Mouse (Mus musculus): ENCODE results near the gene Nt5dc3. TPM values are rescaled to one million over a fixed set of nuclear protein-coding genes. Genes with fewer than 3 reads are reported as not detected.

Gene Nt5dc3
- polyA plus RNA-seq, 1 experiment: 8.8 TPM

GRCm38 (mm10) chr10:86789146-86789672, 10.4 kb downstream of the Nt5dc3 start:
- TF ChIP-seq EP300 (IDR thresholded peaks at IDR 0.05; ENCODE audit: insufficient read depth, low read depth, low read length) (no peak), CTCF (IDR thresholded peaks at IDR 0.05; ENCODE audit: low read depth, low read length) (no peak), POLR2A (IDR thresholded peaks at IDR 0.05; ENCODE audit: insufficient read depth, low read length) (no peak)
- H3K9me3 ChIP-seq (replicated peaks; ENCODE audit: control insufficient read depth, insufficient read depth, low read length, poor library complexity, severe bottlenecking): no peaks in the 10 kb centered on the region
- H3K36me3 ChIP-seq (ENCODE audit: control insufficient read depth, insufficient read depth, low read length, poor library complexity, severe bottlenecking): no peaks in the 10 kb centered on the region
- H3K4me1 ChIP-seq (ENCODE audit: control insufficient read depth, insufficient read depth, low read length): peaks cover 9% of the 10 kb centered on the region
- no peak overlapping the region for H3K4me3 ChIP-seq (ENCODE audit: low read depth, low read length)
- no peaks in the 10 kb centered on the region for H3K27me3 ChIP-seq (ENCODE audit: control insufficient read depth, insufficient read depth, low read length, poor library complexity, severe bottlenecking)
- H3K27ac ChIP-seq (ENCODE audit: insufficient read depth, low read length): no peak overlapping the region
- H3K9ac ChIP-seq (ENCODE audit: low read depth, poor library complexity, severe bottlenecking): no peak overlapping the region

DNA sequence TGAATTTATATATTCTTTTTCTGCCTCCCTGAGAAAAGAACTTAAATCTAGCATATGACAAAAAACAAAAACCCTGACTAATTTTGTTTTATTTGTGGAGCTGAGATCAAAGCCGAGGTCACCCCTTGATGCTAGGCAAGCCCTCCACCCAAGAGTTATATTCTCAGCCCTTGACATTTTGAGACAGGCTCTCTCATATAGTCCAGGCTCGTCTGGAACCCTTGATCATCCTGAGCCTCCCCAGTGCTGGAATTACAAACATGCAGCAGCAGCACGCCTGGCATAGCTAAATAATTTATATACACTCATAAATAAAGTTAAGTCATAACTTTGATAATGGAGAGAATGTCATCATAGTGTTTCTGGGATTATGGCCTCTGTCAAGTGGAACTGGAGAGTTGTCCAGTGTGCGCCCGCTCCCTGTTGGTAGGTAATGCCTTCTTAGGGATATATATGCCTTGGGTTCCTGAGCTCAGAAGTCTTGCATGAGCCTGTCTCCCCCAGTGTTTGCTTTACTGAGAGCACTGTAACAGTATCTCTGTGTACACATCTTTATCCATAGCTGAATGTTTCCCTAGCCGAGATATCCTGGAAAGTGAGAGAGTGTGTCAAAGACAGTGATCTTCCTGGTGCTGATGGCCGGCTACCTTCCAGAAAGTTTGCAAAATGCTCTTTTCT, 12.8 kb downstream of the Nt5dc3 start:
- no peak overlapping the region for H3K4me3 ChIP-seq (ENCODE audit: low read depth, low read length)
- no peak overlapping the region for H3K27ac ChIP-seq (ENCODE audit: insufficient read depth, low read length)
- no peaks in the 10 kb centered on the region for H3K9me3 ChIP-seq (replicated peaks; ENCODE audit: control insufficient read depth, insufficient read depth, low read length, poor library complexity, severe bottlenecking)
- peaks cover 7% of the 10 kb centered on the region for H3K4me1 ChIP-seq (ENCODE audit: control insufficient read depth, insufficient read depth, low read length)
- H3K9ac ChIP-seq (ENCODE audit: low read depth, poor library complexity, severe bottlenecking): no peak overlapping the region
- no peaks in the 10 kb centered on the region for H3K36me3 ChIP-seq (ENCODE audit: control insufficient read depth, insufficient read depth, low read length, poor library complexity, severe bottlenecking)
- TF ChIP-seq EP300 (IDR thresholded peaks at IDR 0.05; ENCODE audit: insufficient read depth, low read depth, low read length) (no peak), POLR2A (IDR thresholded peaks at IDR 0.05; ENCODE audit: insufficient read depth, low read length) (no peak), CTCF (IDR thresholded peaks at IDR 0.05; ENCODE audit: low read depth, low read length) (no peak)
- no peaks in the 10 kb centered on the region for H3K27me3 ChIP-seq (ENCODE audit: control insufficient read depth, insufficient read depth, low read length, poor library complexity, severe bottlenecking)

DNA sequence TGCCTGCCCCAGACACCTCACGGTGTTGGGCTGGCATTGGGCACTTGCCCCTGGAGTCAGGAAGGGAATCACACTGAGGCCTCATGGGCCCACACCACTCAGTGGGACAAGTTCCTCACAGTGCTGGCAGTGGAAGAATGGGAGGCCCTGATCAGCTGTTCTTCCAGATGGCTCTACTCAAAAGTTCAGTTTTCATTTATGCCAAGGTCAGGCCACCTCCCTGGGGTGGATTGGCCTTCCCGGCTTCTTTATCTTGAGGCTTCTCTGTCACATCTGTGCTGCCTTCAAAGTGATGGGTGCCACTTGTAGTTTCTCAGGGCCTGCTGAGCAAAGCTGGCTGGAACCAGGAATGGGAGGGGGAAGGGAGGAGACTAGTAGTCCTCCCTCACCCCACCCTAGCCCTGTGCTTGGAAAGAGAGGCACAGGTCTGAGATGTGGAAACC, 14.7 kb downstream of the Nt5dc3 start:
- TF ChIP-seq POLR2A (IDR thresholded peaks at IDR 0.05; ENCODE audit: insufficient read depth, low read length) (no peak), CTCF (IDR thresholded peaks at IDR 0.05; ENCODE audit: low read depth, low read length) (no peak), EP300 (IDR thresholded peaks at IDR 0.05; ENCODE audit: insufficient read depth, low read depth, low read length) (no peak)
- Histone ChIP-seq H3K9ac (ENCODE audit: low read depth, poor library complexity, severe bottlenecking) (no peak overlapping the region), H3K27ac (ENCODE audit: insufficient read depth, low read length) (no peak overlapping the region), H3K27me3 (ENCODE audit: control insufficient read depth, insufficient read depth, low read length, poor library complexity, severe bottlenecking) (no peaks in the 10 kb centered on the region), H3K4me1 (ENCODE audit: control insufficient read depth, insufficient read depth, low read length) (peaks cover 6% of the 10 kb centered on the region), H3K9me3 (replicated peaks; ENCODE audit: control insufficient read depth, insufficient read depth, low read length, poor library complexity, severe bottlenecking) (no peaks in the 10 kb centered on the region), H3K36me3 (ENCODE audit: control insufficient read depth, insufficient read depth, low read length, poor library complexity, severe bottlenecking) (no peaks in the 10 kb centered on the region), H3K4me3 (ENCODE audit: low read depth, low read length) (no peak overlapping the region)

DNA sequence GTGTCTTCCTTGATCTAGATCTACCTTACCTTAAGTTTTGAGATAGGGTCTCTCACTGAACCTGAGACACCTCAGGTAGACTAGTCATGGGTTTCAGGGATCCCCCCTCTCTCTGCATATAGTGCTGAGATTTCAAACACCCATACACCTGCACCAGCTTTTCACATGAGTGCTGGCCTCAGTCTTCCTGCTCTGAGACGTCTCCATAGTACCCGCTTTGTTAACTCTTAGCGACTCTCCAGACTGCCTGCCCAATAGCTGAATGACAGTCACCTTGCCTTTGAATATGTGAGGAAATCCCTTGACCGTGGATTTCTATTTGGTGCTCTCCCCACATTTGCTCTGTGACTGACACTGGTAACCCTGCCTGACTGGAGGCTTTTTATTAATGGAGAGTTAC, 15.4 kb downstream of the Nt5dc3 start:
- no peaks in the 10 kb centered on the region for H3K9me3 ChIP-seq (replicated peaks; ENCODE audit: control insufficient read depth, insufficient read depth, low read length, poor library complexity, severe bottlenecking)
- no peak overlapping the region for H3K4me3 ChIP-seq (ENCODE audit: low read depth, low read length)
- H3K27ac ChIP-seq (ENCODE audit: insufficient read depth, low read length): no peak overlapping the region
- H3K9ac ChIP-seq (ENCODE audit: low read depth, poor library complexity, severe bottlenecking): no peak overlapping the region
- H3K27me3 ChIP-seq (ENCODE audit: control insufficient read depth, insufficient read depth, low read length, poor library complexity, severe bottlenecking): no peaks in the 10 kb centered on the region
- peaks cover 4% of the 10 kb centered on the region for H3K4me1 ChIP-seq (ENCODE audit: control insufficient read depth, insufficient read depth, low read length)
- TF ChIP-seq CTCF (IDR thresholded peaks at IDR 0.05; ENCODE audit: low read depth, low read length) (no peak), EP300 (IDR thresholded peaks at IDR 0.05; ENCODE audit: insufficient read depth, low read depth, low read length) (no peak), POLR2A (IDR thresholded peaks at IDR 0.05; ENCODE audit: insufficient read depth, low read length) (no peak)
- H3K36me3 ChIP-seq (ENCODE audit: control insufficient read depth, insufficient read depth, low read length, poor library complexity, severe bottlenecking): no peaks in the 10 kb centered on the region

DNA sequence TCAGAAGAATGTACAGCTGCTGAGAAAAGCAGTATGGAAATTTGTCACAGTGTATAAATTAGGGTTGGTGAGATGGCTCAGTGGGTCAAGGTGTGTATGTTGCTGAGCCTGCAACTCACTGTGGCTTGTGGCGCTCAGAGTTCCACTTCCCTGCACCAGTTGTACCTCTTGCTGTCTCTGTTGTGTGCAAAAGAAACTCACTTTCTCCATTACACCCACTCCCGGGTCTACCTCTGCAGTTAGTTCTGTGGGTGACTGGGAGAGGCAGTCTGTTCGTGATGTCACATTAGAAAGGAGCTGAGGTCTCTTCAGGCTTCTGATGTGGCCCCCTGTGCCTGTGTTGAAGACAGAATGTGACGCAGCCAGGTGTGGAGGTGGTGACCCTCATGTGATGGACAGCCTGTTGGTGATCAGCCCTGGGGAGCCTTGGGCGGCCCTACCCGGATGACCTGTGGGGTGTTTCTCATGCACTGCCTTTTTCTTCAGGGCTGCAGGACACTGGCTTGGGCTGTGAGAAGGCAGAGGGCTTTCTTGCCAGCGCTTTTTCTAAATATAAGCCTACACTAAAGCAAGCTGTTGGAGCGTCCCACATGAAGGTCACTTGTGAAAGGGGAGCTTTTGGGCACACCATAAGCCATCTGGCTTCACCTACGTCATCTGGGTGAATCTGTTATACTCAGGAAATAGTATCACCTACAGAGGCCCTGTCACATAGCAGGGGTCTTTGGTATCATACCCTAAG, 16.2 kb downstream of the Nt5dc3 start:
- no peak overlapping the region for H3K9ac ChIP-seq (ENCODE audit: low read depth, poor library complexity, severe bottlenecking)
- H3K36me3 ChIP-seq (ENCODE audit: control insufficient read depth, insufficient read depth, low read length, poor library complexity, severe bottlenecking): no peaks in the 10 kb centered on the region
- TF ChIP-seq POLR2A (IDR thresholded peaks at IDR 0.05; ENCODE audit: insufficient read depth, low read length) (no peak), EP300 (IDR thresholded peaks at IDR 0.05; ENCODE audit: insufficient read depth, low read depth, low read length) (no peak), CTCF (IDR thresholded peaks at IDR 0.05; ENCODE audit: low read depth, low read length) (no peak)
- no peaks in the 10 kb centered on the region for H3K9me3 ChIP-seq (replicated peaks; ENCODE audit: control insufficient read depth, insufficient read depth, low read length, poor library complexity, severe bottlenecking)
- H3K27ac ChIP-seq (ENCODE audit: insufficient read depth, low read length): no peak overlapping the region
- no peaks in the 10 kb centered on the region for H3K27me3 ChIP-seq (ENCODE audit: control insufficient read depth, insufficient read depth, low read length, poor library complexity, severe bottlenecking)
- H3K4me3 ChIP-seq (ENCODE audit: low read depth, low read length): no peak overlapping the region
- H3K4me1 ChIP-seq (ENCODE audit: control insufficient read depth, insufficient read depth, low read length): peaks cover 2% of the 10 kb centered on the region
